Mouse (Mus musculus) kidney, adult 11 months (tissue): ENCODE results near the gene Garem2.

ENCODE experiments used
- DNase-seq: peaks from one replicate; pipeline ENCODE4 v3.0.0; 2022

Gene Garem2

GRCm38 (mm10) chr5:30112533-30113068 is 7.6 kb downstream of the Garem2 start:
- DNase-seq = no peak

GRCm38 (mm10) chr5:30113881-30114760 is 9.2 kb downstream of the Garem2 start:
- DNase-seq = no peak

- no peak for DNase-seq
Measured at GRCm38 (mm10) chr5:30114761-30115140, 9.8 kb downstream of the Garem2 start.

GRCm38 (mm10) chr5:30115718-30116117 is 10.8 kb downstream of the Garem2 start:
- DNase-seq = no peak

GRCm38 (mm10) chr5:30118018-30118417 is 13.1 kb downstream of the Garem2 start:
- DNase-seq = no peak

GRCm38 (mm10) chr5:30119163-30119562 is 14.2 kb downstream of the Garem2 start:
- peak; percentile 54 for DNase-seq

GRCm38 (mm10) chr5:30120106-30120505 is 15.1 kb downstream of the Garem2 start:
- peak; percentile 73 for DNase-seq

- no peak for DNase-seq
Measured at GRCm38 (mm10) chr5:30122481-30122880, 17.5 kb downstream of the Garem2 start.

GRCm38 (mm10) chr5:30125587-30125986 is 20.6 kb downstream of the Garem2 start:
- DNase-seq = no peak

- DNase-seq = no peak
Measured at GRCm38 (mm10) chr5:30126756-30127155, 21.8 kb downstream of the Garem2 start.

GRCm38 (mm10) chr5:30127921-30128597 is 23.1 kb downstream of the Garem2 start:
- no peak for DNase-seq

- no peak for DNase-seq
Measured at GRCm38 (mm10) chr5:30128680-30129079, 23.7 kb downstream of the Garem2 start.

GRCm38 (mm10) chr5:30131246-30131645 is 26.3 kb downstream of the Garem2 start:
- no peak for DNase-seq

- DNase-seq = no peak
Measured at GRCm38 (mm10) chr5:30132173-30132572, 27.2 kb downstream of the Garem2 start.

GRCm38 (mm10) chr5:30135711-30136231 is 30.8 kb downstream of the Garem2 start:
- no peak for DNase-seq

- DNase-seq = no peak
Measured at GRCm38 (mm10) chr5:30137271-30137670, 32.3 kb downstream of the Garem2 start.

GRCm38 (mm10) chr5:30138193-30138592 is 33.2 kb downstream of the Garem2 start:
- no peak for DNase-seq

- DNase-seq = no peak
Measured at GRCm38 (mm10) chr5:30146526-30146925, 41.6 kb downstream of the Garem2 start.

- no peak for DNase-seq
Measured at GRCm38 (mm10) chr5:30148133-30148920, 43.4 kb downstream of the Garem2 start.

- DNase-seq = peak; percentile 61
Measured at GRCm38 (mm10) chr5:30152007-30152406, 47.0 kb downstream of the Garem2 start.

GRCm38 (mm10) chr5:30152413-30152812 is 47.5 kb downstream of the Garem2 start:
- DNase-seq = peak; percentile 48

GRCm38 (mm10) chr5:30153222-30153621 is 48.3 kb downstream of the Garem2 start:
- DNase-seq = no peak

GRCm38 (mm10) chr5:30154013-30154412 is 49.1 kb downstream of the Garem2 start:
- DNase-seq = no peak
